Mouse (Mus musculus) cerebellum, adult (tissue): Measurements from ENCODE around the gene Ttyh3.

Experiments used
- ATAC-seq: cut with Nextera tagmentation; 2 replicates; pipeline ENCODE4 v1.9.2; 2017; ENCODE audit warnings: mild to moderate bottlenecking, moderate library complexity, mixed read lengths; ENCODE audit not compliant: insufficient number of reproducible peaks, low FRiP score, low TSS enrichment

Ttyh3 gene

DNA sequence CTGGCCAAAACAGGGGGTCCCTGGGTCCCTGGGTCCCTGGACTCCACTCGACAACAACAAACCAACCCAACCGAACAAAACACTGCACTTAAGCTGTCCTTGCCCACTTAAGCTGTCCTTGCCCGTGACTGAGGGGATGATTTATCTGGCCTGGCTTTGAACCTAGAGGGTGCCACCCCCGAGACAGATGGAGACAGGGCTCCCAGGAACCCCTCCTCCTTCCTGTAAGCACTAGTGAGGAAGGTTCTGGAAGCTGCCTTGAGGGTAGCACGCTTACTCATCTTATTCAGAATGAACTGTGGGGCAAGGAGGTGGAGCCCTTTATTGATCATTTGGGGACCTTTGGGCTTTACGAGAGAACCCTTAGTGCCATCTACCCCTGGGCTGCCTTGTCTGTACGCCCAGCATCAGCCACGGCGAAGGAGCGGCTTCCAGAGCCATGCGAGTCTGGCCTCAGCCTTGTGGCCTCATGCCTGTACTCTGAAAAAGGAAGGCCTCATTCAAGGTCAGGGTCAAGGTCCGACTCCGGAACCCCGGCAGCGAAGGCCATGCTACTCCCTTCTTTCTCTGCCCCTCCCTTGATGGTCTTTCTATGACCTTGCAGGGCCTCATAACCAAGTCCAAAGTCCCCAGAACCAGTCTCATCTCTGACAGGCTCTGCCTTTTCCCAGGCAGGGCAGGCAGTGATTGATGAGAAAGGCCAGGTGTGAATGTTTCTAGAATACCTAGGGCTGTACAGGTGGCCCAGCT, 5.4 kb upstream of the Ttyh3 start:
- ATAC-seq = no peak

DNA sequence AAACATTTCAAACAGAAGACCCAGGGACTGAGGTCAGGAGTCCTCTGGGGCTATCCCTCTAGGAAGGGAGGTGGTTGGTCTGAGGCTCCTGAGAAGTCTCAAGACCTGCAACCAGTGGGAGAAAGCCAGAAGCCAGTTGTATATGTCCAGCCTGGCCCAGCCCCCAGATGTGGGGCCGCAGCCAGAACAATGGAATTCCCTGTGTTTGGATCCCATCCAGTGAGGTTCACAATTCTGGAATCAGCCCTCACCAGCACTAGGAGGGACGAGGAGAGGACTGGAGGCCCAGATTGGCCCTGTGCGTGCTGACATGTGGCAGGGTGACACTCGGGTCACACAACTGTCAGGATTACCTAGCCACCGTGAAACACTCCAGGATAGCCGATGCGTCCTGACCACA, 3.8 kb upstream of the Ttyh3 start:
- no peak for ATAC-seq

DNA sequence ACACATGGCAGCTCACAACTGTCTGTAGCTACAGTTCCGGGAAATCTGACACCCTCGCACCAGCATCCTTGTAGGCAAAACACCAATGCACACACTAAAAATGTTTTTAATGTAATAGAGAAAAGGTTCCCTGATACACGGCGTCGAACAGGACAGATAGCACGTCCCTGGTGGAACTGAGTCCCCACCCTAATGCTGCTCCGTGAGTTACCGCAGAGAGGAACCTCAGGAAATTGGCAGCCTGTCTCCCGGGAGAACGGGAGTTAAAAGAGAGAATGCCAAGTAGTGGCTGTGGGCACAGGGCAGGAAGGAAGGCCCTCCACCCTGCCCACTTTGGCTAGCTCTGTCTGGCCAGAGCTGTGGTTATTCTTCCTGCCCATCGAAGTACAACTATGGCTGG, 2.4 kb upstream of the Ttyh3 start:
- no peak for ATAC-seq

DNA sequence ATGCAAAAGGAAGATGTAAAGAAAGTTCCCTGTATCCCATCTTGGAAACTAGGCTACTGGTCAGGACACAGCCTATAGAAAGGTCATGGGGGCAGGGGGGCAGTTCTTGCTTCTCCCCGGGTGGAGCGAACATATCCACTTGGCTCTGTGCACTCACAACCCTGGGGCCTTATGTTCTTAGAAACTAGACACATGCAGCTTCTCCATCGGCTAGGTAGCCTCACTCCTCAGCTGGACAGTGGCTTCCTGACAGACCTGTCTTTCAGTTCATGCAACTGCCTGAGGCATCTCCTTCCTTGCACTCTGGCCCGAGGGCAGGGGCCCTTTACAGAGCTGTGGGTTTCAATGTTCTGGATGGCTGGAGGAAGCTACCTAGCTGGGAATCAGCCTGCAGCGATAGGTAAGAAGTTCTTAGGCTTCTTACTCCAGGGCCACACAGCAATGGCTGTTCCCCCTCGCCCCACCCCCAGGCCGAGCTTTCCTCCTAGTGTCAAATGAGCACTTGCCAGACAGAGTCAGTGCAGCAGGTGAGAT, 1.1 kb upstream of the Ttyh3 start:
- ATAC-seq = no peak

DNA sequence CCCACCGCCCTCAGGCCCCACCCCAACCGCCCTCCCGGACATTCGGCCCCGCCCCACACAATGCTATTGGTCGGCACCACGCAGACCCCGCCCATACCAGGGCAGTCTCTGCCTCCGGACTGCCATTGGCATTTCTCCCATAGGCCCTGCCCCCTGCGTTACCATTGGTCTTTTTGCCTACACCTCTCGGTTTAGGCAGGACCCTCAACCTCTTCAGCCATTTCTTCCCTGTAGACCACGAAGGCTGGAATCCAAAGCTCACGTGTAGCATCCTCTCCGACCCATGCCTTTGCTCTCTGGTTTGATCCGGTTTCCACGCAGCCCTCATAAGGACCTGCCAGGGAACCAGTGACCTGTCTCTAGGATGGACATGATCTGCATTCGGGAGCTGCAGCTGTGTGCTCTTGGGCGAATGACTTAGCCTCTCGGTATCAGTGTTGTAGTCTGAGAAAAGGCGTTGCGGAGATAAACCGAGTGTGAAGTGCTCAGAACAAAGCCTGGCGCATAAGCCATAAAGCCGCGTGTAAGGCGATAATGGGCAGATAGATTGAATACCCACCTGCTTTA, 353 bp upstream of the Ttyh3 start:
- ATAC-seq = peak; percentile 73

DNA sequence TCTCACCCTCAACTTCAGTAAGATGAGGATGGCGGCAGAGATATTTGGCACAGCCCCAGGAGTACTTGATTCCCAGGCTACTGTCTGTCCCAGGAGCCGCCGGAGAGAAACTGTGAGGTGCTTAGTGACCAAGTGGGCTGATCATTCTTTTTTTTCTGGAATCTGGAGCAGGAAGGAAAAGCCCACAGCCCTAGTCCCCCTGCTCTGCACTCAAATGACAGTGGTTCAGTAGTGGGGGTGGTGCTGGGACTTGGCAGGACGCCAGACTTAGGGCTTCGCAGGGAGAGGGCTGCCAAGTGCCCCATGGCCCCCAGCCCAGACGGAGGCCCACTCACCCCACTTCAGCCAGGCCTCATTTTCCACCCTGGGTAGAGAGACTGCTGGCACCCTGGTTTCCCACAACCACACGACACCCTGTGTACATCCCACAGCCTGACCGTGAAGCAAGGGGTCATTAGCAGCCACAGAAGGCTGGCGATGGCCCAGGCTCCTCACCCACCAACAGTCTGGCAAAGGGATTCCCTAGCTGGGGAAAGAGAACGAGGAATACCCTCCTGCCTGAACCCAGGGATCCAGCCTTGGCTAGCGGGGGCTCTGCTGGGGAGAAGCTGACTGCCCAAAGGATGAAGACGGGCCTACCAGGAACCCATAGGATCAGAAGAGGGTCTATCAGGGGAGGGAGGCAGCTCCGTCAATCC, 861 bp downstream of the Ttyh3 start:
- 0 out of 2 replicates have a peak, but pooled peaks have one; percentile 2 for ATAC-seq

DNA sequence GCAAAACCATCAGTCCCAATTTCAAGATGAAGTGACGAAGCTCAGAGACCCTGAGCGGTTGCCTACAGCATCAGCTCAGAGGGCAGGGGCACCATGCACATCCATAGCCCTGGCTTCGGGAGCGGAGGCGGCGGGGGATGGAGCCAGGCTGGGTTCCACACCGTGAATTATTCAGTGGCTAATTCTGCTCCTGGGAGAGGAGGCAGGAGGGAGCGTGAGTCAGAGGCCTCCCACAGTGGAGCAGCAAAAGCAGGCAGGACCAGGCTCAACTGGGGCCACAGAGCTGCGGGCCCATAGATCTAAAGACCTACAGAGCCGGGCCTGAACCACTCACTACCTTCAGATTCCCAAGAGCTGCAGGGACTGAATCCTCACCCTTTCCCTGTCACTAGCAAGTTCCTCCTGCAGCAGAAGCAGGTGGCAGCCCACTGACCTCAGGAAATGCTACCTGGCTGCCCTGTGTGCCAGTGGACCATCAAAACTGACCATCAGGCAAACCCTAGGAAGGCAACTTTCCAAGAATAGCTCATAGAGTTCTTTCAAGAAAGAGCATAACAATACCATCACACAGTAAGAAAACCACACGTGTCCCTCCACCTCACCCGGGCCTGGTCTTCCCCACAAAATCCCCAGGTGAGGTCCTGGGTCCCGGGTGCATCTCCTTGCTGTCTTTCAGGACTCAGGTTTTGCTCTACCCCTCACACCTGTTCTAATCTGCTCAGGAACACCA, 1.6 kb downstream of the Ttyh3 start:
- ATAC-seq = no peak

DNA sequence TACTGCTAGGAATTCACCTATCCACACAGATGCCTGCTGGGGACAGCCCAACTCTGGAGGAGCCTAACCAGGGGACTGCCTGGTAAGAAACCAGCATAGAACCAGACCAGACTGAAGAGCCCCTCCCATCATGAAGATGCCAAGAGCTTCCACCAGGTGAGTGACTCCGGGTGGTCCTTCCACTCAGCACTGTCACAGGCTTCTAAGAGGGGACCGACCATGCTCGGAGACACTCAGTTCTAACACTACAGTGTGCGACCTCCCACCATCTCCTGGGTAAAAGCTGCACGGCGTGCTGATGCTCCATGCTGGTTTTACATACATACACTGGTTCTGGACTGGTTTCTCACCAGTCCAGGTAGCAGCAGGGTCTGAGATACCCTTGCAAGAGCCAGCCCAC, 2.7 kb downstream of the Ttyh3 start:
- no peak for ATAC-seq

DNA sequence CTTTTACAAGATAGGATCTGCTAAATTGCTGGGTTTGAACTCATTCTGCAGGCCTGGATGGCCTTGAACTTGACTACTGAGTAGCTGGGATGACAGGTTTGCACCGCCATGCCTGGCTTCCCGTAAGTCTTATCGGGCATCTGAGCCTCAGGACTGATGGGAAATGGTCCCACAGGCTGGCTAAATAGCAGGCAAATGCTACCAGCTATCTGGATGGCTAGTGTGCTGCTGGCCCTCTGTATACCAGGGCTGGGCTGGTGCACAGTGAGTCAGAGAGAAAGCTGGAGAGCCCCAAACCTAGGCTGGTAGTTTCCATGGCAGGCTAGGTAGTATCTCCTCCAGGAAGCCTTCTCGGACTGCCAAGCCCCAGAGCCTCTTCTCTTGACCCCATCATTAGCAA, 3.4 kb downstream of the Ttyh3 start:
- ATAC-seq = no peak

DNA sequence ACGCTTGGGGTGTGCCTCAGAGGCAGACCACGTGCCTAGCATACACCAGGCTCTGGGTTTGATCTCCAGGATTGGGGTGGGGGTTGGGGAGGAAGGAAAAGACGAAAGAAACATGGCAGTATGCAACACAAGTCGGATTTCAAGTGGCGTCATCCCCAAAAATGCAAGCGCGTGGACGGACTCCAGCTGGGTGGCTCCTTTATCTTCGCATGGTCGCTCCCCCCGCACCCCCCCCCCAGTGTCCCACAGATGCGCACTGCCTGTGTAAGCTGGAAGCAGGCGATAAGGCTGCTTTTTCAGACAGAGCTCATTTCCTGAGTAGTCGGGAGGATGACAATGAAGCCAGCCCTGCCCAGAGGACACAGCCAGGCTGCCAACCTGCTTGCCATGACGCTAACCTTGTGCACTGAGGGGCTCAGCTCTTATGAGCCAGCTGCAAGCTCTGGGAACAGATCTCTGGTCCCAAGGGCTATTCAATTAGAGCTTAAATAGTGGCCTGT, 4.1 kb downstream of the Ttyh3 start:
- ATAC-seq = no peak

DNA sequence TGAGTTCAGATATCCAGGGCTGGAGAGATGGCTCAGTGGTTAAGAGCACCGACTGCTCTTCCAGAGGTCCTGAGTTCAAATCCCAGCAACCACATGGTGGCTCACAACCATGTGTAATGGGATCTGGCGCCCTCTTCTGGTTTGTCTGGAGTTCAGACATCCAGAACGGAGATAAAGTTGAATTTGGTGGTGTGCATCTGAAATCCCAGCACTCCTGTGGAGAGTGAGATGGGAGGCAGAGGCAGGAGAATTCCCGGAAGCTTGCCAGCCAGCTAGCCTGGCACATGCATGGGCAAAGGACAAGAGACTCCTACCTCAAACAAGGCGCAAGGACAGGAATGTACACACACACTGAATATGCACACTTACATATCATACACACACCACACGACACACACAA, 4.6 kb downstream of the Ttyh3 start:
- no peak for ATAC-seq

DNA sequence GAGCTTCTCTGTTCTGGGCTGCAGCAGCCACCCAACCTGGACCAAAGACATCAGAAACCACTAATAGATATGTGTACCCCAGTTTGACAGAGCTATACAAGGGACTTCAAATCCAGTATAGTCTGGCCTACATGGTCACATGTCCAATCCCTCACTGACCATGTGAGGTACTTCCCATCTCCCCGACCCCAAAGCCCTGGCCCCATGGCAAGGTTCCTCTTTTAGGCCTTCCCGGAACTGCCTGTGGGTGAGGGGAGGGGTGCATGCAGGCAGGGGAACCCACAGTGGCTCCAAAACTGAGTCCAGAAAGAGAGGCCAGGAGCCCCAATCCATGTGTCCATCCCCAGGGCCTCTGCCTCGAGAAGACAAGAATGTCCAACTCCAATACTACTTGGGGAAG, 6.8 kb downstream of the Ttyh3 start:
- ATAC-seq = no peak

DNA sequence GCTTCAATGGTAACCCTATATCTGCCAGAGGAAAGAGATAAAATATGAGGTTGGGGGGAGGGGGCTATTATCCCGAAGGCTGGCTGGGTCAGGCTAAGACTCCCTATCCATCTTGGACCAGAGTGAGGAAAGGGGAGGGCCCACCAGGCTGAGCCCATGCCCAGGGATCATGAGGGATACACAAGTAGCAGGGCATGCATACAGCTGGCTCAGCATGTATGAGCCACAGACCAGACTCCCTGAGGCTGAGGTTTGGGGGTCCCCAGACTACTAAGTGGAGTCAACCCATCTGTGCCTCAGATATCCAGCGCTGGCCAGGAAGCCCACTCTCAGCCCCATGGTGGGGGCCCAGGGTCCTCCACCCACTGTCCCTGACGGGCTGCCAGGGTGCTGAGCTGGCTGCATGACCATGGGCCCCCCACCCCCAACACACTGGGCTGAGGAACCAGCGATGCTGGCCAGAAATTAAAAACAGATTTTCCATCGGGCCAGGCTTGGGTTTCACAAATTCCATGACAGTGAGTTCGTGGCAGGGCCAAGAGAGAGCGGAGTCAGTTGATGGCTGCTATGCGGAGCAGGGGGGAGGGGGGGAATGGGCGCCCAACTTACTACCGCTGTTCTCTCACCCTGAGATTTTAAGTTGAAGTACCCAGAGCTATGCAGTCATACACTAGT, 7.4 kb downstream of the Ttyh3 start:
- no peak for ATAC-seq

DNA sequence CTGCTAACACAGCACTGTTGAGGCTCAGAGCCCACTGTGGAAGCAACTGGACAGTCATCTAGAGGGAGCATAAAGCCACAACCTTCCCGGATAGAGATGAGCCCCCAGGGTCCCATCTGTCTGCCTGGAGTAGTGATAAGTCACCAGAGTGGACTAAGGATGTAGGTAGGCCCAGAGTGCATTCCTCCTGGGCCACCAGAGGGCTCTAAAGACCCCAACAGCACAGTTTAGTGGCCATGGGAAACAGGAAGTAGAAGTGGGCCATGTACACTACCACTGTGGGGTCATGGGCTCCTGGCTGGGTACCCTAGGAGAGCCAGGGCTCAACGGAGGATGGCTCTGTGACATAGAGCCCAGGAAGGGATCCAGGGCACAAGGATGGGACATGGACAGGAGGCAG, 8.0 kb downstream of the Ttyh3 start:
- ATAC-seq = no peak

DNA sequence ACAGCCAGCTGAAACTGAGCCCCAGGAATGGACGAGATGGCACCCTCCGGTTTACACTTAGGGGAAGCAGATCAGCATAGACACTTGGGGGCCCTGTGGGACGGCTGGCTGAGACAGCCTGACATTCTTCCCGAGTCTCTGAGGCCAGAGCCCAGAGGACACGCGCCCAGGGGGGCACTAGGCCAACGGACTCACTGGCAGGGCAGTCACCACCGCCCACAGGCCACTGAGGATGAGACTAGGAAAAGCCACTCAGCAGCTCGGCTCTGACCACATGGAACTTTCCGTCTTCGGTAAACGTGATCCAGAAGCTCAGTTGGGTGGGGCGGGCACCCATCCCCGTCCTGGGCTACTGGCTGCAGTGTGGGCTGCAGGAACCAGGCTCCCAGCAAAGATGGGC, 9.0 kb downstream of the Ttyh3 start:
- no peak for ATAC-seq

DNA sequence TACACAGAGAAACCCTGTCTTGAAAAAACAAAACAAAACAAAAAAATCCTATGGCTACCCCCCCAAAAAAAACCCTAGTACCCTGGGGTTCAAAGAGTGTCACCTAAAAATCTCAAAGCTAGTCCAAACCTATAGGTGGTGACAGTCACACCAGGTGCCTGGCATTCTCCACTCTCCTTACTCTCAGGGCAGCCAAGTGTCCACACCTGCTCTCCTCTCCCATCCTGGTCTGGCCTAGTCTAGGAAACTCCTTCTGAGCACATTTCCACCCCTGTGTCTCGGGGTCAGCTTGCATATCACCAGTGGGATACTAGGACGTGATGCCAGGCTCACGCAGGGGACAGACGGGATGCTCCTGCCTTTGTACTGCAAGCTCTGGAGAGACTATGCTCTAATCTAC, 9.5 kb downstream of the Ttyh3 start:
- ATAC-seq = no peak

DNA sequence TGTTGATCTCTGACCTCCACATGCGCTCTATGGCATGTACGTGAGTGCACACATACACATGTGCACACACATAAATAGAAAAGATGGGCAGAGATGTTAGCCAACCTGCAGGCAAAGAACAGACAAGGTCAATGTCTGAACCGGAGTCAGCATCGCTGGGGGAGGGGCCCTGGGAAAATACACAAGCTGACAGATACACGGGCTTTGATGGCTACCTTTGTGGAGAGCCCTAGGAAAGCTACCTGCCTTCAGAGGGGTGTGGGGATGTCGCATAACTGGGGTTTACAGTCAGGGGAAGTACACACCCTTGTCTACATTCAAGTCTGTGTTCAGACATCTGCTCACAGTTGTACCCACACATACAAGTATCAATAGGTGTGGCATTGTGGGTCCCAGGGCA, 10.3 kb downstream of the Ttyh3 start:
- no peak for ATAC-seq

DNA sequence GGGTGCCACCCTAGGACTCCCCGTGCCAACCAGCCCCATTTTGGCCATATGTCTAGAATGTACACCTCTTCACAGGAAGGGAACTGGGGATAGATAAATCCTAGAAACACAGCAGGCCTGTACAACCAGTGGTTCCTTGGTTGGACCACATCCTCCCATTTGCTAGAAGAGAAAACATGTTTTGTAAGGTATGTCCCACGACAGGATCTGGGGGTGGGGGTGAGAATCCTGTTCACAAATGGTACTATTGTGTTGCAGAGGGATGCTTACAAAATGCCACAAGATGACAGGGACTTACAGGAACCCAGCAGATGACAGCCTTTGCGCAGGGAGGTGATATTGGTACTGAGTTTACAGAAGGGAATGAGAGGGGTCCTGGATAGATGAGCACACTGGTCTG, 10.8 kb downstream of the Ttyh3 start:
- ATAC-seq = no peak

DNA sequence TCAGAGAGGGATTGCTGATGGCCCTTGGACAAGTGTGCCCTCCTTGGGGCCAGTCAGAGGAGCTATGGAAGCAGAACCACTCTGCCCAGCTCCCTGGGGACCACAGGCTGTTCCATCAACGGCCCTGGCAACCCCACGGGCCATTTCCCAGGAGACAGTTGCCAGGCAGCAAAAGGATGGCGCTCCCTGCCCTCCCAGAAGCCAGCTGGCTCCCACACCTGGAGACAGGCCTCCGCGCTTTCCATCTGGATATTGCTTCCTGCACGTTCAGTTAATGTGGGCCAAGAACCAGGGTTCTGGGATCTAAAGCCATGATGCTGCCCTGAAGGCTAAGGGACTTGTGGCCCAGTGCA, 11.8 kb downstream of the Ttyh3 start:
- no peak for ATAC-seq

DNA sequence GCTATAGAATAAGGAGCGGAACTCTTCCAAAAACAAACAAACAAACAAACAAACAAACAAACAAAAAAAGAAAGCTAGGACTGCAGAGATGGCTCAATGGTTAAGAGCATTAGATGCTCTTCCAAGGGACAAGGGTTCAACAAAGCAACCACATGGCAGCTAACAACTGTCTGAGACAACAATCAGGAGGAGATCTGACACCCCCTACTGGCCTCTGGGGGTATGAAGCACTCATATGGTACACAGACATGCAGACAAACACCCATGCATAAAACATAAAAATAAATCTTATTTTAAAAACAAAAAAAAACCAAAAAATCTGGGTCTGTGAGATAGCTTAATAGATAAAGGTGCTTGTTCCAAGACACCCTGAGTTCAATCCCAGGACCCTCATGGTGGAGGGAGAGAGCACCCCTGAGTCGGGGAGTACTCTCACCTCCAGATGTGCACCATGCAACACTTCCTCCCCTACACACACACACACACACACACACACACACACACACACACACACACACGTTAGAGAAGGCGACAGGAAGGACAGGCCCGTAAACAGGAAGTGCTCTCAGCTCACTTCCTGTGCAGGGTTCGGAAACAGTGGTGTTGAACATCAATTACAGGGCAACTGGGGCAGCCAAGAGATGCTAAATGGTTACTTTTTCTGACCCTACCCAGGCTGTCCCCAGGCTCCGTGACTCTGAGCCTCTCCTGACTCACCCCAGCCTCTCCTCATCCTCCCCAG, 12.3 kb downstream of the Ttyh3 start:
- no peak for ATAC-seq
